Mouse (Mus musculus) hindbrain, postnatal 0 days (tissue): ENCODE measurements around the gene Gm3676. TPM values are rescaled to one million over a fixed set of nuclear protein-coding genes. Genes with fewer than 3 reads are reported as not detected.
"Not testable (repeated sequence)": the region's sequence is repeated elsewhere in the genome, so short reads cannot be mapped to it uniquely, and the experiment has no call there.

Source experiments
- ATAC-seq: fragments of 200-750 bp; cut with Nextera tagmentation; 2 replicates; pipeline ENCODE4 v1.8.0; 2017; ENCODE audit warnings: mild to moderate bottlenecking, moderate TSS enrichment, moderate library complexity
- DNase-seq: peaks from one replicate; pipeline ENCODE4 v3.0.0-alpha.2; 2015; ENCODE audit warnings: low spot score
- H3K27ac ChIP-seq: fragments of 300-500 bp; sonication (generic); 2 replicates; pipeline ENCODE4 v1.5.1; 2014; ENCODE audit warnings: mild to moderate bottlenecking
- H3K27me3 ChIP-seq: fragments of 300-500 bp; sonication (generic); 2 replicates; pipeline ENCODE4 v1.6.1; 2014; ENCODE audit warnings: low read length, mixed read lengths; ENCODE audit not compliant: insufficient read depth
- H3K36me3 ChIP-seq: fragments of 300-500 bp; sonication (generic); 2 replicates; pipeline ENCODE4 v1.6.1; 2014; ENCODE audit warnings: low read length, mixed read lengths; ENCODE audit not compliant: insufficient read depth
- H3K4me1 ChIP-seq: fragments of 300-500 bp; sonication (generic); 2 replicates; pipeline ENCODE4 v1.6.1; 2014; ENCODE audit warnings: antibody characterized with exemption, low read length, mixed read lengths; ENCODE audit not compliant: insufficient read depth
- H3K4me2 ChIP-seq: fragments of 300-500 bp; sonication (generic); 2 replicates; pipeline ENCODE4 v1.6.1; 2014; ENCODE audit warnings: low read depth, mild to moderate bottlenecking, low read length, moderate library complexity, mixed read lengths
- H3K4me3 ChIP-seq: fragments of 300-500 bp; sonication (generic); 2 replicates; pipeline ENCODE4 v1.5.1; 2014; ENCODE audit warnings: low read length
- H3K9ac ChIP-seq: fragments of 300-500 bp; sonication (generic); replicated peaks from 2 replicates; pipeline ENCODE4 v1.6.1; 2014; ENCODE audit warnings: mild to moderate bottlenecking, low read length, moderate library complexity, mixed read lengths
- H3K9me3 ChIP-seq: fragments of 300-500 bp; sonication (generic); 2 replicates; pipeline ENCODE4 v1.6.1; 2016; ENCODE audit warnings: low read length, mixed read lengths
- whole genome bisulfite sequencing: fragments of 180-500 bp; shearing (Covaris S2); extraction: QIAGEN DNeasy Blood & Tissue Kit; methylation state at CpG from one replicate; pipeline ENCODE4 v1.1.7; 2014; 5-methylcytosine and 5-hydroxymethylcytosine counted together
- polyA plus RNA-seq: library from polyadenylated mRNA; unstranded; fragments of >200 nt; fragmentation: Nextera tagmentation; extraction: Ambion mirVana; gene quantifications from 2 replicates; pipeline ENCODE4 v1.2.1, GENCODE M21; 2015
- total RNA-seq: library from RNA; depleted of rRNA; stranded (reverse); fragments of >200 nt; gene quantifications from 2 replicates; pipeline ENCODE4 v1.2.3, GENCODE M21; 2014; rRNA removed

Gene Gm3676
- total RNA-seq, result not detected in 2 replicates
- polyA plus RNA-seq, result not detected in 2 replicates

GRCm38 (mm10) chr14:41646387-41646786 is at the start of gene Gm3676:
Gene Gm3676 (minus strand): TSS chr14:41646487.
- DNase-seq, ATAC-seq, H3K4me2 ChIP-seq, H3K27ac ChIP-seq, H3K36me3 ChIP-seq, H3K4me1 ChIP-seq, H3K4me3 ChIP-seq, H3K27me3 ChIP-seq, H3K9me3 ChIP-seq, H3K9ac ChIP-seq: not testable (repeated sequence)
- no CpG with 5 or more reads among the region's 1 CpGs for WGBS

- H3K9ac ChIP-seq, H3K27ac ChIP-seq, H3K27me3 ChIP-seq, H3K36me3 ChIP-seq, H3K9me3 ChIP-seq, ATAC-seq, DNase-seq, H3K4me2 ChIP-seq, H3K4me3 ChIP-seq, H3K4me1 ChIP-seq: not testable (repeated sequence)
- WGBS, result 82% methylated on average over 2 of the region's 2 CpGs
Observed at GRCm38 (mm10) chr14:41648176-41648575, 1.9 kb upstream of the Gm3676 start.

- not testable (repeated sequence) for H3K27ac ChIP-seq, H3K36me3 ChIP-seq, H3K9me3 ChIP-seq, DNase-seq, H3K4me3 ChIP-seq, ATAC-seq, H3K4me2 ChIP-seq, H3K27me3 ChIP-seq, H3K9ac ChIP-seq, H3K4me1 ChIP-seq
- 96% methylated on average over 7 of the region's 11 CpGs for WGBS
Observed at GRCm38 (mm10) chr14:41630144-41630543, 16.1 kb downstream of the Gm3676 start.

- ATAC-seq, result not testable (repeated sequence)
- 72% methylated on average over 1 of the region's 2 CpGs for whole genome bisulfite sequencing
Observed at GRCm38 (mm10) chr14:41624512-41624911, 21.8 kb downstream of the Gm3676 start, which contains the start of gene Gm3072. Gene Gm3072 (minus strand): TSS chr14:41624612.

GRCm38 (mm10) chr14:41622535-41622934 is 23.8 kb downstream of the Gm3676 start:
- H3K27me3 ChIP-seq, H3K4me2 ChIP-seq, H3K4me1 ChIP-seq, H3K36me3 ChIP-seq, DNase-seq, H3K4me3 ChIP-seq, ATAC-seq, H3K9me3 ChIP-seq, H3K27ac ChIP-seq, H3K9ac ChIP-seq: not testable (repeated sequence)
- 92% methylated on average over 4 of the region's 5 CpGs for whole genome bisulfite sequencing

More at GRCm38 (mm10) chr14:41624512-41624911, 21.8 kb downstream of the Gm3676 start, which contains the start of gene Gm3072:
- not testable (repeated sequence) for H3K27me3 ChIP-seq, DNase-seq, H3K4me1 ChIP-seq, H3K4me2 ChIP-seq, H3K9me3 ChIP-seq, H3K4me3 ChIP-seq, H3K9ac ChIP-seq, H3K36me3 ChIP-seq, H3K27ac ChIP-seq

GRCm38 (mm10) chr14:41610690-41611089 is 35.6 kb downstream of the Gm3676 start:
- H3K9me3 ChIP-seq, H3K36me3 ChIP-seq, H3K9ac ChIP-seq, H3K4me3 ChIP-seq, H3K27me3 ChIP-seq, H3K27ac ChIP-seq, H3K4me2 ChIP-seq, H3K4me1 ChIP-seq, DNase-seq, ATAC-seq: not testable (repeated sequence)
- 87% methylated on average over 1 of the region's 1 CpGs for WGBS

- not testable (repeated sequence) for H3K4me2 ChIP-seq, H3K4me1 ChIP-seq, H3K36me3 ChIP-seq, H3K9ac ChIP-seq, ATAC-seq, DNase-seq, H3K27ac ChIP-seq, H3K27me3 ChIP-seq, H3K9me3 ChIP-seq, H3K4me3 ChIP-seq
- WGBS, result 91% methylated on average over 15 of the region's 15 CpGs
Observed at GRCm38 (mm10) chr14:41600935-41601334, 45.4 kb downstream of the Gm3676 start.

Other genes starting within 250 kb of the Gm3676 start
- gene Gm6482, start 238.2 kb downstream of the Gm3676 start, total RNA-seq, result not detected in 2 replicates
- not detected in 2 replicates for gene Gm6482, start 238.2 kb downstream of the Gm3676 start, polyA plus RNA-seq
- not detected in 2 replicates for gene Gm7954, start 193.0 kb downstream of the Gm3676 start, total RNA-seq
- gene Gm7954, start 193.0 kb downstream of the Gm3676 start, polyA plus RNA-seq, result not detected in 2 replicates
- not detected in 2 replicates for gene Gm3486, start 157.0 kb downstream of the Gm3676 start, total RNA-seq
- gene Gm3486, start 157.0 kb downstream of the Gm3676 start, polyA plus RNA-seq, result not detected in 2 replicates
- gene Gm7970, start 90.9 kb downstream of the Gm3676 start, total RNA-seq, result not detected in 2 replicates
- not detected in 2 replicates for gene Gm7970, start 90.9 kb downstream of the Gm3676 start, polyA plus RNA-seq
- gene 1700049E17Rik2, start 73.3 kb downstream of the Gm3676 start, total RNA-seq, result not detected in 2 replicates
- not detected in 2 replicates for gene 1700049E17Rik2, start 73.3 kb downstream of the Gm3676 start, polyA plus RNA-seq
- not detected in 2 replicates for gene Gm3072, start 21.9 kb downstream of the Gm3676 start, total RNA-seq
- gene Gm3072, start 21.9 kb downstream of the Gm3676 start, polyA plus RNA-seq, result not detected in 2 replicates
- not detected in 2 replicates for gene Gm8068, start 55.4 kb upstream of the Gm3676 start, total RNA-seq
- gene Gm8068, start 55.4 kb upstream of the Gm3676 start, polyA plus RNA-seq, result not detected in 2 replicates
- gene Gm7929, start 104.1 kb upstream of the Gm3676 start, total RNA-seq, result not detected in 2 replicates
- gene Gm7929, start 104.1 kb upstream of the Gm3676 start, polyA plus RNA-seq, result not detected in 2 replicates
- not detected in 2 replicates for gene Gm47189, start 126.0 kb upstream of the Gm3676 start, total RNA-seq
- gene Gm47189, start 126.0 kb upstream of the Gm3676 start, polyA plus RNA-seq, result not detected in 2 replicates